Mouse (Mus musculus): ENCODE results near the gene Ano10. TPM values are rescaled to one million over a fixed set of nuclear protein-coding genes. Genes with fewer than 3 reads are reported as not detected.

Ano10 gene
- total RNA-seq, 2 experiments from 2014 or later, result 27.1 to 28.1 TPM

- DNase-seq (ENCODE audit: low spot score in 2 of 2), result no peak
- intact Hi-C loops (cut with DNase I), result no loop called here
Measured at GRCm38 (mm10) chr9:122296169-122296568, 1.9 kb upstream of the Ano10 start.

GRCm38 (mm10) chr9:122295396-122295795 lies 1.2 kb upstream of the Ano10 start:
- no peak for DNase-seq (ENCODE audit: low spot score in 2 of 2)
- intact Hi-C loops (cut with DNase I), result no loop called here

- intact Hi-C loops (cut with DNase I), result no loop called here
- no peak for DNase-seq (ENCODE audit: low spot score in 2 of 2)
Measured at GRCm38 (mm10) chr9:122293865-122294241, 370 bp downstream of the Ano10 start.

- intact Hi-C loops (cut with DNase I), result no loop called here
- no peak for DNase-seq (ENCODE audit: low spot score in 2 of 2)
Measured at GRCm38 (mm10) chr9:122290192-122290591, 4.0 kb downstream of the Ano10 start.

GRCm38 (mm10) chr9:122288416-122288815 lies 5.8 kb downstream of the Ano10 start:
- no peak for DNase-seq (ENCODE audit: low spot score in 2 of 2)
- intact Hi-C loops (cut with DNase I), result no loop called here

- intact Hi-C loops (cut with DNase I), result no loop called here
- no peak for DNase-seq (ENCODE audit: low spot score in 2 of 2)
Measured at GRCm38 (mm10) chr9:122287526-122287925, 6.7 kb downstream of the Ano10 start.

GRCm38 (mm10) chr9:122285833-122286310 lies 8.4 kb downstream of the Ano10 start:
- no peak for DNase-seq (ENCODE audit: low spot score in 2 of 2)
- intact Hi-C loops (cut with DNase I), result no loop called here

GRCm38 (mm10) chr9:122285146-122285832 lies 8.9 kb downstream of the Ano10 start:
- no peak for DNase-seq (ENCODE audit: low spot score in 2 of 2)
- intact Hi-C loops (cut with DNase I), result no loop called here

- no peak for DNase-seq (ENCODE audit: low spot score in 2 of 2)
- intact Hi-C loops (cut with DNase I), result no loop called here
Measured at GRCm38 (mm10) chr9:122284696-122285095, 9.5 kb downstream of the Ano10 start.

GRCm38 (mm10) chr9:122281004-122281403 lies 13.2 kb downstream of the Ano10 start:
- no peak for DNase-seq (ENCODE audit: low spot score in 2 of 2)
- intact Hi-C loops (cut with DNase I), result no loop called here

- intact Hi-C loops (cut with DNase I), result no loop called here
- no peak for DNase-seq (ENCODE audit: low spot score in 2 of 2)
Measured at GRCm38 (mm10) chr9:122276665-122277064, 17.6 kb downstream of the Ano10 start.

GRCm38 (mm10) chr9:122276134-122276533 lies 18.1 kb downstream of the Ano10 start:
- DNase-seq (ENCODE audit: low spot score in 2 of 2), result no peak
- intact Hi-C loops (cut with DNase I), result no loop called here

- intact Hi-C loops (cut with DNase I), result no loop called here
- no peak for DNase-seq (ENCODE audit: low spot score in 2 of 2)
Measured at GRCm38 (mm10) chr9:122274346-122274745, 19.9 kb downstream of the Ano10 start.

GRCm38 (mm10) chr9:122273879-122274278 lies 20.3 kb downstream of the Ano10 start:
- intact Hi-C loops (cut with DNase I), result no loop called here
- DNase-seq (ENCODE audit: low spot score in 2 of 2), result peak; percentile 36 to 91

- intact Hi-C loops (cut with DNase I), result no loop called here
- DNase-seq (ENCODE audit: low spot score in 2 of 2), result no peak
Measured at GRCm38 (mm10) chr9:122271866-122272265, 22.4 kb downstream of the Ano10 start.

GRCm38 (mm10) chr9:122271318-122271717 lies 22.9 kb downstream of the Ano10 start:
- intact Hi-C loops (cut with DNase I), result no loop called here
- DNase-seq (ENCODE audit: low spot score in 2 of 2), result no peak

GRCm38 (mm10) chr9:122270913-122271312 lies 23.3 kb downstream of the Ano10 start:
- DNase-seq (ENCODE audit: low spot score in 2 of 2), result no peak
- intact Hi-C loops (cut with DNase I), result no loop called here

GRCm38 (mm10) chr9:122269256-122270041 lies 24.8 kb downstream of the Ano10 start:
- intact Hi-C loops (cut with DNase I), result loop anchor here (5.0 kb wide), 1 partner anchor 43 kb away; no protein-coding TSS in a partner anchor
- no peak for DNase-seq (ENCODE audit: low spot score in 2 of 2)

- peak in 1 of 2 experiments; percentile 34 for DNase-seq (ENCODE audit: low spot score in 2 of 2)
- intact Hi-C loops (cut with DNase I), result loop anchor here (5.0 kb wide), 1 partner anchor 47 kb away; no protein-coding TSS in a partner anchor
Measured at GRCm38 (mm10) chr9:122265526-122266210, 28.6 kb downstream of the Ano10 start.

- peak in 1 of 2 experiments; percentile 28 for DNase-seq (ENCODE audit: low spot score in 2 of 2)
- intact Hi-C loops (cut with DNase I), result loop anchor here (5.0 kb wide), 1 partner anchor 464 kb away; no protein-coding TSS in a partner anchor
Measured at GRCm38 (mm10) chr9:122263140-122263539, 31.1 kb downstream of the Ano10 start.
